Mouse (Mus musculus) gastrocnemius, adult 18-20 months (tissue): ENCODE data around the gene Serpinf2. TPM values are rescaled to one million over a fixed set of nuclear protein-coding genes. Genes with fewer than 3 reads are reported as not detected.
A peak's percentile ranks its signal among the peaks of the same experiment; 100 is the strongest.
"Not testable (repeated sequence)": the region's sequence is repeated elsewhere in the genome, so short reads cannot be mapped to it uniquely, and the experiment has no call there.

ENCODE experiments used
- DNase-seq: peaks from one replicate; pipeline ENCODE4 v3.0.0; 2021; ENCODE audit warnings: low spot score
- total RNA-seq, 2 experiments: library from RNA; stranded (reverse); gene quantifications; 2 replicates each; pipeline ENCODE4 v1.2.3; 2021

Serpinf2 gene
- total RNA-seq, 2 experiments from 2014 or later = 0.36 TPM; not detected in 1

GRCm38 (mm10) chr11:75459751-75460102 is 20.3 kb upstream of the Serpinf2 start:
- no peak for DNase-seq

- DNase-seq = peak; percentile 78
Observed at GRCm38 (mm10) chr11:75459141-75459711, 19.8 kb upstream of the Serpinf2 start.

- DNase-seq = peak; percentile 63
Observed at GRCm38 (mm10) chr11:75458628-75459041, 19.2 kb upstream of the Serpinf2 start.

GRCm38 (mm10) chr11:75458169-75458568 is 18.8 kb upstream of the Serpinf2 start:
- DNase-seq = peak; percentile 42

GRCm38 (mm10) chr11:75456440-75456871 is 17.1 kb upstream of the Serpinf2 start:
- no peak for DNase-seq

GRCm38 (mm10) chr11:75455971-75456370 is 16.6 kb upstream of the Serpinf2 start:
- DNase-seq = not testable (repeated sequence)

GRCm38 (mm10) chr11:75455041-75455736 is 15.8 kb upstream of the Serpinf2 start:
- no peak for DNase-seq

GRCm38 (mm10) chr11:75453991-75454930 is 14.9 kb upstream of the Serpinf2 start, which contains the start of gene Wdr81:
Gene Wdr81, minus strand, starts transcription at chr11:75454717.
- DNase-seq = peak; percentile 89

- DNase-seq = no peak
Observed at GRCm38 (mm10) chr11:75452812-75453557, 13.6 kb upstream of the Serpinf2 start.

- no peak for DNase-seq
Observed at GRCm38 (mm10) chr11:75452081-75452480, 12.7 kb upstream of the Serpinf2 start.

GRCm38 (mm10) chr11:75450936-75451335 is 11.5 kb upstream of the Serpinf2 start:
- DNase-seq = no peak

GRCm38 (mm10) chr11:75450304-75450908 is 11.0 kb upstream of the Serpinf2 start:
- DNase-seq = no peak

GRCm38 (mm10) chr11:75449695-75450094 is 10.3 kb upstream of the Serpinf2 start:
- no peak for DNase-seq

GRCm38 (mm10) chr11:75448575-75448974 is 9.2 kb upstream of the Serpinf2 start:
- no peak for DNase-seq

GRCm38 (mm10) chr11:75443711-75444110 is 4.3 kb upstream of the Serpinf2 start:
- no peak for DNase-seq

- no peak for DNase-seq
Observed at GRCm38 (mm10) chr11:75441601-75442000, 2.2 kb upstream of the Serpinf2 start.

- DNase-seq = no peak
Observed at GRCm38 (mm10) chr11:75441034-75441433, 1.6 kb upstream of the Serpinf2 start.

- no peak for DNase-seq
Observed at GRCm38 (mm10) chr11:75439951-75440350, 560 bp upstream of the Serpinf2 start.

GRCm38 (mm10) chr11:75438804-75439203 is 587 bp downstream of the Serpinf2 start:
- no peak for DNase-seq

- no peak for DNase-seq
Observed at GRCm38 (mm10) chr11:75438194-75438593, 1.2 kb downstream of the Serpinf2 start.

GRCm38 (mm10) chr11:75434138-75434537 is 5.3 kb downstream of the Serpinf2 start:
- no peak for DNase-seq
